8 mouse cellular contexts compared by ENCODE assay signal in genomic region chr7:29471309-29471708, GRCm38 (mm10). TPM values are rescaled to one million over a fixed set of nuclear protein-coding genes. Genes with fewer than 3 reads are reported as not detected.
DNase-seq lines count a peak whose midpoint lies in the region; ATAC-seq and TF ChIP-seq lines count a peak whose summit lies in the region.

No protein-coding gene starts in this region.

- WGBS in limb, embryonic 13.5 days: 64% methylated on average over 7 of the region's 7 CpGs
- WGBS in limb, embryonic 10.5 days: 79% methylated on average over 7 of the region's 7 CpGs
- 39% methylated on average over 7 of the region's 7 CpGs for WGBS in embryonic facial prominence, embryonic 15.5 days
- 11% methylated on average over 7 of the region's 7 CpGs for WGBS in thymus, adult 2 months

- no peak for ATAC-seq in limb, embryonic 13.5 days (ENCODE audit: low FRiP score, low read depth)
- ATAC-seq in embryonic facial prominence, embryonic 15.5 days (ENCODE audit: insufficient number of reproducible peaks, low FRiP score, low TSS enrichment, low read depth): 0 out of 2 replicates have a peak, but pooled peaks have one; percentile 22

- H3K4me3 ChIP-seq in limb, embryonic 13.5 days: no peak overlapping the region
- no peak overlapping the region for H3K4me3 ChIP-seq in limb, embryonic 10.5 days
- H3K4me3 ChIP-seq in embryonic facial prominence, embryonic 15.5 days (replicated peaks): no peak overlapping the region
- H3K4me3 ChIP-seq in thymus, adult 2 months (ENCODE audit: control insufficient read depth, insufficient read depth, low read length): no peak overlapping the region

- no peaks in the 10 kb centered on the region for H3K9me3 ChIP-seq in limb, embryonic 13.5 days
- no peaks in the 10 kb centered on the region for H3K9me3 ChIP-seq in limb, embryonic 10.5 days (replicated peaks)
- H3K9me3 ChIP-seq in embryonic facial prominence, embryonic 15.5 days (replicated peaks): no peaks in the 10 kb centered on the region

- TF ChIP-seq POLR2A in thymus, adult 2 months (IDR thresholded peaks at IDR 0.05; ENCODE audit: control insufficient read depth, extremely low read depth, insufficient read depth, low read length, poor library complexity): no peak

- no peak for TF ChIP-seq CTCF in thymus, adult 2 months (IDR thresholded peaks at IDR 0.05; ENCODE audit: borderline replicate concordance, control insufficient read depth, extremely low read depth, insufficient read depth, low read length, poor library complexity)

- 0 out of 2 replicates have a peak overlapping the region, but pooled peaks have one; percentile 7 for H3K4me2 ChIP-seq in limb, embryonic 13.5 days (replicated peaks)
- no peak overlapping the region for H3K4me2 ChIP-seq in embryonic facial prominence, embryonic 15.5 days (replicated peaks)

- H3K4me1 ChIP-seq in limb, embryonic 13.5 days: peaks cover 32% of the 10 kb centered on the region
- peaks cover 10% of the 10 kb centered on the region; the same call in 1 of the 2 replicates for H3K4me1 ChIP-seq in limb, embryonic 10.5 days
- peaks cover 51% of the 10 kb centered on the region for H3K4me1 ChIP-seq in embryonic facial prominence, embryonic 15.5 days
- peaks cover 19% of the 10 kb centered on the region for H3K4me1 ChIP-seq in thymus, adult 2 months (replicated peaks; ENCODE audit: control insufficient read depth, insufficient read depth, low read length)

- H3K36me3 ChIP-seq in limb, embryonic 13.5 days: no peaks in the 10 kb centered on the region
- no peaks in the 10 kb centered on the region for H3K36me3 ChIP-seq in limb, embryonic 10.5 days
- H3K36me3 ChIP-seq in embryonic facial prominence, embryonic 15.5 days: no peaks in the 10 kb centered on the region
- no peaks in the 10 kb centered on the region for H3K36me3 ChIP-seq in thymus, adult 2 months (ENCODE audit: control insufficient read depth, insufficient read depth, low read length)

- H3K27me3 ChIP-seq in limb, embryonic 13.5 days: no peaks in the 10 kb centered on the region
- no peaks in the 10 kb centered on the region for H3K27me3 ChIP-seq in limb, embryonic 10.5 days (ENCODE audit: low read depth, poor library complexity, severe bottlenecking)
- H3K27me3 ChIP-seq in embryonic facial prominence, embryonic 15.5 days: no peaks in the 10 kb centered on the region
- no peaks in the 10 kb centered on the region for H3K27me3 ChIP-seq in thymus, adult 2 months (ENCODE audit: control insufficient read depth, insufficient read depth, low read length)

- no peak for DNase-seq in limb, embryonic 10.5 days (ENCODE audit: low spot score)
- peak; percentile 56 to 64 for DNase-seq in kidney, postnatal 36 days
- peak; percentile 51 for DNase-seq in thymus, adult 2 months
- DNase-seq in heart, adult 9 months (ENCODE audit: low spot score in 2 of 2): no peak
- no peak for DNase-seq in natural killer cell, adult 2 months (ENCODE audit: low spot score in 2 of 2)
- DNase-seq in layer of hippocampus, adult 11-12 months (ENCODE audit: low spot score): no peak

- no peak overlapping the region for H3K9ac ChIP-seq in limb, embryonic 13.5 days
- no peak overlapping the region for H3K9ac ChIP-seq in embryonic facial prominence, embryonic 15.5 days

- H3K27ac ChIP-seq in limb, embryonic 13.5 days: no peak overlapping the region
- H3K27ac ChIP-seq in limb, embryonic 10.5 days: no peak overlapping the region
- peak overlapping the region; percentile 52 for H3K27ac ChIP-seq in embryonic facial prominence, embryonic 15.5 days (replicated peaks)
- H3K27ac ChIP-seq in thymus, adult 2 months (ENCODE audit: control insufficient read depth, insufficient read depth, low read length): no peak overlapping the region

RNA-seq across cellular contexts. Expression of gene Sipa1l3, which starts 47.1 kb away (rescaled TPM):
- 11.5 and 13.9 TPM in 2 replicates for polyA plus RNA-seq in limb, embryonic 13.5 days (2015; fragmentation: Nextera tagmentation; extraction: Ambion mirVana)
- polyA plus RNA-seq in limb, embryonic 10.5 days (2016; fragmentation: Nextera tagmentation; extraction: Ambion mirVana): 12.6 and 13.4 TPM in 2 replicates
- 21.6 and 22.4 TPM in 2 replicates for polyA plus RNA-seq in embryonic facial prominence, embryonic 15.5 days (2015; fragmentation: Nextera tagmentation; extraction: Ambion mirVana)
- 93.0 and 111 TPM in 2 replicates for polyA plus RNA-seq in thymus, adult 2 months (2012; rRNA removed)

Comparison
In these comparisons a context has a peak if more than half of its experiments do, and no peak if none do; other contexts are left out.
1. DNase-seq: peak in kidney, postnatal 36 days (2 of 2) and thymus, adult 2 months (single experiment); none in limb, embryonic 10.5 days (single experiment), heart, adult 9 months (0 of 2), natural killer cell, adult 2 months (0 of 2) and layer of hippocampus, adult 11-12 months (single experiment).